Mouse (Mus musculus): Measurements from ENCODE around the gene Ces2a. TPM values are rescaled to one million over a fixed set of nuclear protein-coding genes. Genes with fewer than 3 reads are reported as not detected.

Ces2a gene
- polyA plus RNA-seq, 1 experiment from 2014 or later = not detected

DNA sequence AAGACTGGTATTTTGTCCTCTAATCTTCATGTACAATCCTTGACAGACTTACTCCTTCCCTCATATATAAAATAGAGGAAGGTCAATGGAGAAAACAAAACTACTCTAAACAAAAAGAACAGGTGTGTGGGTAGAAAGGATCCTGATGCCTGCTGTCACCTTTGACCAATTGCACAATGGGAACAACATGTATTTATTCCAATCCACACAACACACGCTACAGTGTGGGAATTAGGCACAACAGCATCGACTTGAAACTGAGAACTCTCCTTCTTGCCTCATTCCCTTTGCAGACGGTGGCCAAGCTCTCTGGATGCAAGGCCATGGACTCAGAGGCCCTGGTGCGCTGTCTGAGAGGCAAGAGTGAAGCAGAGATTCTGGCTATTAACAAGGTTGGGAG, 27.3 kb downstream of the Ces2a start:
- peaks cover 7% of the 10 kb centered on the region for H3K27me3 ChIP-seq
- ATAC-seq (no peak), DNase-seq (ENCODE audit: low read depth, low spot score) (no peak)
- ChIA-PET POLR2A (no interaction called here), CTCF (no interaction called here)
- TF ChIP-seq CTCF (IDR thresholded peaks at IDR 0.05) = no peak
- in situ Hi-C loops (cut with MboI; ENCODE audit: low pct_unique_long_range_greater_than_20kb) = no loop called here

DNA sequence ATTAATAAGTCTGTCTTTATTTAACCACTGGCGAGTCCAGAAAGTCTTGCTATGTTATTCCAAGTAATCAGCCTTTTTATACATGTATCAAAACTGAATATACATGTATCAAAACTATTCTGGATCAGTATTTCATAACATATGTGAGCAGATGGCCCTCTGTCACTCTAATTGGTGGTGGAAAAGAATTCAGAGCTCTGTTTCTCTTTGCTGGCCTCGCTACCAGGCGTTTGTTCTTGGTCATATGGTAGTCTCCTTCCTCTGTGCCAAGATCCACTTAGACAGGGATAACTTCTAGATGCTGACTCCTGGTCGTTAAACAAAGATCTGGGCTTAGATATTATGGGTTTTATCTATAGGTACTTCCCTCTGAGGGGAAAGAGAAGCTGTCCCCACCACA, 32.7 kb downstream of the Ces2a start:
- TF ChIP-seq CTCF (IDR thresholded peaks at IDR 0.05) = no peak
- ChIA-PET POLR2A (no interaction called here), CTCF (interaction anchor here (1.5 kb wide), 1 partner anchor 20 kb away, joined by 3 read pairs; no protein-coding TSS in a partner anchor)
- H3K27me3 ChIP-seq = peaks cover 7% of the 10 kb centered on the region
- in situ Hi-C loops (cut with MboI; ENCODE audit: low pct_unique_long_range_greater_than_20kb) = no loop called here
- no peak for DNase-seq (ENCODE audit: low read depth, low spot score)
- ATAC-seq = no peak

DNA sequence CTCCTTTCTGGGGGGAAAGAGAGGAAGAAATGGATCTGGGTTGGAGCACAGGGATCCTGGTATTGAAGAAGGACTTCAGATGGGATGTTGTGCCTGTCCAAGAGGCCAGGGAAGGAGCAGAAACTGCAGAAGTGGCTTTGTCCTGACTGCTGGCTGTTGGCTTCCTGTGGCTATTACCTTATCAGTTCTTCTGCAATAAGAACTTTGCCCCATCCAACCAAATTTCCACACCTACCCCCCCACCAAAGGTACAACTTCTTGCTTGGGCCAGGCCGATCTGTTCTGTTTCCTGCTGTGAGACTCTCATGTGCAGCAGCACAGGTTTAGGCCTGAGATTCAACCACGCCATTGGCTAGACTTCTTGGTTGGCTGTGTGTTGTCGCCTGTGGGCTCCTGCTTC, 36.6 kb downstream of the Ces2a start:
- ChIA-PET POLR2A (no interaction called here), CTCF (interaction anchor here (1.4 kb wide), 1 partner anchor 17 kb away, joined by 4 read pairs; no protein-coding TSS in a partner anchor)
- no peak for TF ChIP-seq CTCF (IDR thresholded peaks at IDR 0.05)
- DNase-seq (ENCODE audit: low read depth, low spot score) (no peak), ATAC-seq (no peak)
- in situ Hi-C loops (cut with MboI; ENCODE audit: low pct_unique_long_range_greater_than_20kb) = no loop called here
- H3K27me3 ChIP-seq = no peaks in the 10 kb centered on the region

DNA sequence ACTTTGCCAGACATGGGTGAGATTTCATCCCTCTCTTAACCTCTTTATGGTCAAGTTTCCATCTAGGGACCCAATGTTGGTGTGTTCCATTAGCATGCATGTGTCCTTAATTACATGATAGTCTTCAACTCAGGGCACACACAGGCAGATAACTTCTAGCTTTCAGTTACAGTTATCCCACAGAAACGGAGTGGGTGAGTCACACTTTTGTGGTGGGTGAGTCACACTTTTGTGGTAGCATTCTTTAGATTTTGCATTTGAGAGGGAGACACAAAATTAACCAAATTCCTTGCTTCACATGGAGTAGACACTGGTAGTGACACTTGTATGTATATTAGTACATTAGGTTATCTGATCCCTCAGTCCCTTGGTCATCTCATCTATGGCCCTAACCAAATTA, 53.2 kb downstream of the Ces2a start:
- peak; percentile 31 for DNase-seq (ENCODE audit: low read depth, low spot score)
- ChIA-PET POLR2A (no interaction called here), CTCF (interaction anchor here (0.8 to 1.2 kb wide), 2 partner anchors 17 to 21 kb away, joined by 3 to 4 read pairs; no protein-coding TSS in a partner anchor)
- peak; percentile 85 for ATAC-seq
- in situ Hi-C loops (cut with MboI; ENCODE audit: low pct_unique_long_range_greater_than_20kb) = no loop called here
- peaks cover 6% of the 10 kb centered on the region for H3K27me3 ChIP-seq
- TF ChIP-seq CTCF (IDR thresholded peaks at IDR 0.05) = no peak

DNA sequence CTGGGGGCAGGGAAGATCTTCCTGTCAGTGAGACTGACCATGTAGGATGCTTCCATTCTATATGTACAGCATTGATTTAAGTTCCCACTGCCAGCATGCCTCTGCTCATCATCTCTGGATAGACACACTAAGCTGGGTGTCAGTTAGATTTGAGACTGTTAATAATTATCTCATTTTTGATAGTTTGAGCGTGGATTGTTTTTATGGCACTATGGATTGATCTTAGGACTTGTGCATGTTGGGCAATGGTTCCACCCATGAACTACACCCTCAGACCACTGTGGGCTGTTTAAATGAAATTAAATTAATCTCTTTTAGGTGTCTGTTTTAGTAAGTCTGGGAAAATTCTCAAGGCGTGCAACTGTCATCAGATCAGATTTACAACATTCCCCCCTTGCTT, 55.1 kb downstream of the Ces2a start:
- ChIA-PET CTCF (no interaction called here), POLR2A (no interaction called here)
- in situ Hi-C loops (cut with MboI; ENCODE audit: low pct_unique_long_range_greater_than_20kb) = no loop called here
- no peak for ATAC-seq
- H3K27me3 ChIP-seq = peaks cover 9% of the 10 kb centered on the region
- DNase-seq (ENCODE audit: low read depth, low spot score) = no peak
- TF ChIP-seq CTCF (IDR thresholded peaks at IDR 0.05) = no peak

DNA sequence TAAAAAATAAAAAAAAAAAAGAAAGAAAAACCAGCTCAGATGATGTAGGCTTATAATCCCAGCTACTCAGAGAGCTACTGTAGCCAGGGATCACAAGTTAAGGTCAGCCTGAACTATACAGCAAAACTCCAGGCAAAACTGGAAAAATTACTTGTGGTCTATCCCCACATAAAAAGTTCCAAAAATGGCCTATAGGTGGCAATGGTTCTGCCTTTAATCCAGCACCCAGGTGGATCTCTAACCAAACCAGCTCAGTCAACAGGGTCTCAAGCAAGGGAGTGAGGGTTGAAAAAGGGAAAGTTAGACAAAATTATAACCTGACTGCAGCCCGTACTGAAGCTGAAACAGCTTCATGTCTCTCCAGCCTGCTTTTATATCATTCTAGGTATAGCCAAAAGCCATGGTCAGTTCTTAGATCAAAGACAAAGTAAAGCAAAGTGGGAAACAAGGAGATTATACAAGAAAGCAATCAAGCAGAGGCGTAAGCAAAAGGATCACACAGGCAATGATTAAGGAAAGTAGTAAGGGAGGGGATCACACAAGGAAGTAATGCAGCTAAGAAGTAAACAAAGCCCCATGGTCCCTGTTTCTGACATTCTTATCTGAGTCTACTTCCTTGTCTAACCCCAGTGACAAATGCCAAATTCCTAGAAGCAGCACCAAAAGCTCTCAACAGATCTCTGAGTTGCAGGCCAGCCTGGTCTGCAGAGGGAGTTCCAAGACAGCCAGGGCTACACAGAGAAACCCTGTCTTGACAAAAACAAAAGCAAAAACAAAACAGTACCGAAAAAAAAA, 56.3 kb downstream of the Ces2a start:
- ATAC-seq (no peak), DNase-seq (ENCODE audit: low read depth, low spot score) (no peak)
- CTCF ChIA-PET = no interaction called here
- in situ Hi-C loops (cut with MboI; ENCODE audit: low pct_unique_long_range_greater_than_20kb) = loop anchor here (10.0 kb wide), 1 partner anchor 985 kb away; no protein-coding TSS in a partner anchor
- POLR2A ChIA-PET = no interaction called here
- H3K27me3 ChIP-seq = peaks cover 9% of the 10 kb centered on the region
- peak; percentile 36 for TF ChIP-seq CTCF (IDR thresholded peaks at IDR 0.05)

Other genes starting within 250 kb of the Ces2a start
- gene Terb1, start 224.1 kb upstream of the Ces2a start, polyA plus RNA-seq (2021) = 0.46 TPM
- gene Nae1, start 199.4 kb upstream of the Ces2a start, polyA plus RNA-seq (2021) = 73.2 TPM
- gene Car7, start 199.3 kb upstream of the Ces2a start, polyA plus RNA-seq (2021) = 1.2 TPM
- 3.5 TPM for gene Pdp2, start 142.6 kb upstream of the Ces2a start, polyA plus RNA-seq (2021)
- gene Cdh16, start 109.6 kb upstream of the Ces2a start, polyA plus RNA-seq (2021) = 738 TPM
- 56.1 TPM for gene Rrad, start 102.7 kb upstream of the Ces2a start, polyA plus RNA-seq (2021)
- 117 TPM for gene Ciao2b, start 92.0 kb upstream of the Ces2a start, polyA plus RNA-seq (2021)
- gene Ces2b, start 97.6 kb downstream of the Ces2a start, polyA plus RNA-seq (2021) = not detected
- gene Ces2c, start 113.1 kb downstream of the Ces2a start, polyA plus RNA-seq (2021) = not detected
- gene Ces2e, start 192.3 kb downstream of the Ces2a start, polyA plus RNA-seq (2021) = not detected
- gene Ces2f, start 213.4 kb downstream of the Ces2a start, polyA plus RNA-seq (2021) = not detected
- gene Ces2g, start 227.7 kb downstream of the Ces2a start, polyA plus RNA-seq (2021) = not detected